Mouse (Mus musculus): ENCODE results near the gene Cypt4. TPM values are rescaled to one million over a fixed set of nuclear protein-coding genes. Genes with fewer than 3 reads are reported as not detected.

Gene Cypt4
- total RNA-seq (2023): not detected

GRCm38 (mm10) chr9:24624896-24625295 is at the start of gene Cypt4:
Gene Cypt4, plus strand, starts transcription at chr9:24625196.

Other genes starting within 250 kb of the Cypt4 start
- 14.9 TPM for gene Dpy19l1, start 122.1 kb upstream of the Cypt4 start, total RNA-seq (2023)
- not detected for gene Dpy19l2, start 71.1 kb downstream of the Cypt4 start, total RNA-seq (2023)
- gene Tbx20, start 149.1 kb downstream of the Cypt4 start, total RNA-seq (2023): not detected

All from CD4-positive naive resting alpha-beta T cell, adult 57 days (primary cell).